Comparison of ENCODE assay signal across 8 mouse cellular contexts in genomic region chr5:113138319-113139063, GRCm38 (mm10). TPM values are rescaled to one million over a fixed set of nuclear protein-coding genes. Genes with fewer than 3 reads are reported as not detected.
DNase-seq lines count a peak whose midpoint lies in the region; ATAC-seq lines count a peak whose summit lies in the region.

No protein-coding gene starts in this region.

- H3K4me1 ChIP-seq in forebrain, embryonic 11.5 days (replicated peaks; ENCODE audit: control insufficient read depth, insufficient read depth, low read length) = peaks cover 16% of the 10 kb centered on the region

- no peak overlapping the region for H3K27ac ChIP-seq in forebrain, embryonic 11.5 days (ENCODE audit: low read depth, low read length)
- H3K27ac ChIP-seq in macrophage = no peak overlapping the region

- peak; percentile 43; the same call in 1 of the 2 replicates for ATAC-seq in forebrain, embryonic 11.5 days (replicated peaks; ENCODE audit: low FRiP score)
- no peak for ATAC-seq in cerebellum, adult (ENCODE audit: insufficient number of reproducible peaks, low FRiP score, low TSS enrichment)

- H3K79me2 ChIP-seq in macrophage (ENCODE audit: inconsistent target) = peaks cover 8% of the 10 kb centered on the region; the same call in 1 of the 2 replicates

- intact Hi-C loops in heart, postnatal 14 days (cut with DNase I) = no loop called here

- DNase-seq in urinary bladder, adult 18-20 months (ENCODE audit: low spot score in 2 of 2) = peak; percentile 55 to 57
- no peak for DNase-seq in urinary bladder, postnatal 10 days (ENCODE audit: low spot score)
- DNase-seq in forebrain, embryonic 11.5 days (ENCODE audit: low spot score) = peak; percentile 72
- peak; percentile 80 to 84 for DNase-seq in heart, postnatal 14 days
- peak; percentile 57 to 67 for DNase-seq in kidney, postnatal 36 days
- peak; percentile 70 to 71 for DNase-seq in right cerebral cortex, postnatal 10 days (ENCODE audit: low spot score in 2 of 2)

- peaks cover 11% of the 10 kb centered on the region for H3K27me3 ChIP-seq in forebrain, embryonic 11.5 days (ENCODE audit: control insufficient read depth, insufficient read depth, low read length)

- H3K36me3 ChIP-seq in forebrain, embryonic 11.5 days (ENCODE audit: control insufficient read depth, insufficient read depth, low read length) = no peaks in the 10 kb centered on the region
- no peaks in the 10 kb centered on the region for H3K36me3 ChIP-seq in macrophage (ENCODE audit: inconsistent target)

- H3K9ac ChIP-seq in forebrain, embryonic 11.5 days (ENCODE audit: low read length) = peak overlapping the region; percentile 56

- under 1% methylated on average over 43 of the region's 43 CpGs for WGBS in forebrain, embryonic 11.5 days
- 2% methylated on average over 42 of the region's 43 CpGs for whole genome bisulfite sequencing in macrophage (ENCODE audit: missing documents)

- H3K4me2 ChIP-seq in forebrain, embryonic 11.5 days (ENCODE audit: low read depth, low read length, severe bottlenecking) = peak overlapping the region; percentile 87

- H3K9me3 ChIP-seq in forebrain, embryonic 11.5 days (ENCODE audit: control insufficient read depth, low read length) = no peaks in the 10 kb centered on the region

- H3K4me3 ChIP-seq in forebrain, embryonic 11.5 days (ENCODE audit: low read depth, low read length) = peak overlapping the region; percentile 35
- H3K4me3 ChIP-seq in macrophage (ENCODE audit: inconsistent target) = peak overlapping the region; percentile 30

RNA-seq across cellular contexts. Expression of gene Crybb3, which starts 57.1 kb away (rescaled TPM):
- polyA plus RNA-seq in forebrain, embryonic 11.5 days (2014; fragmentation: Nextera tagmentation; extraction: Ambion mirVana) = 0.76 TPM in 2 replicates
- total RNA-seq in heart, postnatal 14 days (2021) = 1 to 10 TPM; 2.8 to 2.9 TPM
- total RNA-seq in macrophage (2018; cell fraction: chromatin; rRNA removed) = 1 to 10 TPM in 1 of 26 experiments, not detected in 25; 3.9 TPM
- total RNA-seq in macrophage (2018; cell fraction: cytosol; rRNA removed) = not detected
- total RNA-seq in macrophage (2018; cell fraction: nucleus; rRNA removed) = 1 to 10 TPM in 1 of 26 experiments, under 1 TPM in 1, not detected in 24; 0.80 to 3.0 TPM
- polyA plus RNA-seq in macrophage (2018) = not detected in 3 replicates
